Comparison of ENCODE assay signal across 8 mouse cellular contexts in the genomic region with DNA sequence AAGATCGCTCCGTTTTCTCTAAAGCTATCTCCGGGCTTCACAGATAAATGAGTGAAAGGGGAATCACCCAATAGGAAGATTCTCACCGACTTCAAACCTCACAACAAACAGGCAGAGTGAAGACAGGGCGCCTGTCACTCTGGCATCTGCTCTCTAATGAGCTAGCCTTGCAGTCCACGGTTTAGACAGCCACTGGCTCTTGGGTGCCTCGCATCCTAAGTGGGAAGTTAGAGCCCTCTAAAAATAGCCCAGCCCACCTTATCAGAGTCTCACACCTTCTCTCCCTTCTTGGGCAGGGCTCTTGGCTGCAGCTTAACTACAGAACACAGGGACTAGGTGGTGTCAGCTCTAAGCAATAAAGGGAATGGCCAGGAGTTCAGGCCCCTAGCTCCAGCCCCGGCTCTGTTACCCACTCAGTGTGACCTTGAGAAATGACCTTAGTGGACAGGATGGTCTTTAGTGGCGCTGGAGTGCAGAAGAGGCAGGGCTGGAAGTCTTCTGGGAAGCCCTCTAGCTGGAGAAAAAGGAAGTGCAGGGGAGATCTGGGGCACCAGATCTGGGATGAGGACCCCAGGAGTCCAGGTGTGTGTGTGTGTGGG. TPM values are rescaled to one million over a fixed set of nuclear protein-coding genes. Genes with fewer than 3 reads are reported as not detected.
DNase-seq lines count a peak whose midpoint lies in the region; ATAC-seq and TF ChIP-seq lines count a peak whose summit lies in the region.

No protein-coding gene starts in this region.

- DNase-seq in adrenal gland, adult 2 months, result peak; percentile 29
- no peak for DNase-seq in adrenal gland, postnatal 4 days (ENCODE audit: low spot score in 2 of 2)
- peak; percentile 45 for DNase-seq in right cerebral cortex, adult 18-20 months
- no peak for DNase-seq in right cerebral cortex, postnatal 14 days
- peak; percentile 57 for DNase-seq in kidney, postnatal 0 days (ENCODE audit: low spot score)
- no peak for DNase-seq in adrenal gland, adult 18-20 months (ENCODE audit: low spot score in 2 of 2)

- no peak overlapping the region for H3K9ac ChIP-seq in kidney, postnatal 0 days (ENCODE audit: low read depth, low read length)
- no peak overlapping the region for H3K9ac ChIP-seq in neural tube, embryonic 13.5 days

- peaks cover 8% of the 10 kb centered on the region; the same call in 1 of the 2 replicates for H3K27me3 ChIP-seq in kidney, postnatal 0 days (ENCODE audit: insufficient read depth, low read length)
- H3K27me3 ChIP-seq in neural tube, embryonic 13.5 days, result peaks cover 58% of the 10 kb centered on the region

- TF ChIP-seq CTCF in kidney, postnatal 0 days (IDR thresholded peaks at IDR 0.05; ENCODE audit: low read depth), result peak; percentile 67

- no peak overlapping the region for H3K4me2 ChIP-seq in kidney, postnatal 0 days (ENCODE audit: low read length)
- H3K4me2 ChIP-seq in neural tube, embryonic 13.5 days, result 0 out of 2 replicates have a peak overlapping the region, but pooled peaks have one; percentile 99

- ATAC-seq in erythroid progenitor cell, adult 5-6 weeks (replicated peaks; ENCODE audit: low FRiP score, poor library complexity, severe bottlenecking), result peak; percentile 83
- ATAC-seq in kidney, postnatal 0 days (replicated peaks; ENCODE audit: low FRiP score, low read depth), result 0 out of 2 replicates have a peak, but pooled peaks have one; percentile 11
- no peak for ATAC-seq in neural tube, embryonic 13.5 days (ENCODE audit: low read depth)

- H3K36me3 ChIP-seq in kidney, postnatal 0 days (ENCODE audit: insufficient read depth, low read length), result no peaks in the 10 kb centered on the region
- no peaks in the 10 kb centered on the region for H3K36me3 ChIP-seq in neural tube, embryonic 13.5 days

- H3K4me1 ChIP-seq in kidney, postnatal 0 days (replicated peaks; ENCODE audit: insufficient read depth, low read length), result no peaks in the 10 kb centered on the region
- H3K4me1 ChIP-seq in neural tube, embryonic 13.5 days (replicated peaks), result peaks cover 25% of the 10 kb centered on the region

- H3K27ac ChIP-seq in kidney, postnatal 0 days, result no peak overlapping the region
- H3K27ac ChIP-seq in neural tube, embryonic 13.5 days (replicated peaks), result no peak overlapping the region

- H3K9me3 ChIP-seq in kidney, postnatal 0 days (replicated peaks; ENCODE audit: low read length), result no peaks in the 10 kb centered on the region
- no peaks in the 10 kb centered on the region for H3K9me3 ChIP-seq in neural tube, embryonic 13.5 days

- no peak overlapping the region for H3K4me3 ChIP-seq in kidney, postnatal 0 days (replicated peaks; ENCODE audit: low read depth, low read length)
- no peak overlapping the region for H3K4me3 ChIP-seq in neural tube, embryonic 13.5 days

- WGBS in kidney, postnatal 0 days, result 22% methylated on average over 9 of the region's 9 CpGs
- WGBS in neural tube, embryonic 13.5 days, result 25% methylated on average over 9 of the region's 9 CpGs

RNA-seq across cellular contexts. Expression of gene Tmod1, which starts 2.0 kb away (rescaled TPM):
- total RNA-seq in adrenal gland, adult 2 months (2021), result 1 to 10 TPM; 3.0 to 8.7 TPM
- 0.89 and 2.2 TPM in 2 replicates for polyA plus RNA-seq in adrenal gland, adult 2 months (2012; rRNA removed)
- 10 to 100 TPM; 10.4 to 10.6 TPM for total RNA-seq in adrenal gland, postnatal 4 days (2021)
- 258 and 260 TPM in 2 replicates for total RNA-seq in erythroid progenitor cell, adult 5-6 weeks (2015; ENCODE audit: low replicate concordance)
- total RNA-seq in erythroid progenitor cell, adult 5-6 weeks (2017; ENCODE audit: low replicate concordance), result 189 and 234 TPM in 2 replicates
- polyA plus RNA-seq in kidney, postnatal 0 days (2015; fragmentation: Nextera tagmentation; extraction: Ambion mirVana), result 5.5 and 6.5 TPM in 2 replicates
- 3.8 and 4.0 TPM in 2 replicates for polyA plus RNA-seq in neural tube, embryonic 13.5 days (2015; fragmentation: Nextera tagmentation; extraction: Ambion mirVana)
- 1 to 10 TPM; 4.5 to 7.9 TPM for total RNA-seq in adrenal gland, adult 18-20 months (2021)

Comparison
In these comparisons a context has a peak if more than half of its experiments do, and no peak if none do; other contexts are left out.
1. DNase-seq: peak in adrenal gland, adult 2 months (single experiment), right cerebral cortex, adult 18-20 months (single experiment) and kidney, postnatal 0 days (single experiment); none in adrenal gland, postnatal 4 days (0 of 2), right cerebral cortex, postnatal 14 days (single experiment) and adrenal gland, adult 18-20 months (0 of 2).
2. RNA of gene Tmod1, which starts 2.0 kb away (total RNA-seq): 189 to 260 TPM in erythroid progenitor cell, adult 5-6 weeks; 10.4 to 10.6 TPM in adrenal gland, postnatal 4 days, 3.0 to 8.7 TPM in adrenal gland, adult 2 months and 4.5 to 7.9 TPM in adrenal gland, adult 18-20 months; every median in the first group is over 10 times any median in the second.